Mouse (Mus musculus) lung, postnatal 0 days (tissue): ENCODE measurements at regions not wholly inside any gene's neighbourhood (a gene's known extent, or its start where the extent isn't known, plus 50 kb on each side); places are given as distances from the start of the nearest gene placed in this dataset.

ENCODE experiments used
- ATAC-seq: fragments of 200-750 bp; cut with Nextera tagmentation; 2 replicates; pipeline ENCODE4 v1.8.0; 2017; ENCODE audit warnings: moderate library complexity
- DNase-seq: peaks from one replicate; pipeline ENCODE4 v3.0.0-alpha.2; 2016; ENCODE audit warnings: low spot score
- H3K27ac ChIP-seq: fragments of 300-500 bp; sonication (generic); 2 replicates; pipeline ENCODE4 v1.5.1; 2014; ENCODE audit warnings: antibody characterized with exemption, mild to moderate bottlenecking, low read length, mixed read lengths
- H3K27me3 ChIP-seq: fragments of 300-500 bp; sonication (generic); replicated peaks from 2 replicates; pipeline ENCODE4 v1.6.1; 2014; ENCODE audit warnings: low read length, mixed read lengths; ENCODE audit not compliant: insufficient read depth
- H3K36me3 ChIP-seq: fragments of 300-500 bp; sonication (generic); 2 replicates; pipeline ENCODE4 v1.6.1; 2014; ENCODE audit warnings: low read length, mixed read lengths; ENCODE audit not compliant: insufficient read depth
- H3K4me1 ChIP-seq: fragments of 300-500 bp; sonication (generic); 2 replicates; pipeline ENCODE4 v1.6.1; 2014; ENCODE audit warnings: antibody characterized with exemption, low read depth, low read length, mixed read lengths; ENCODE audit not compliant: insufficient read depth
- H3K4me2 ChIP-seq: fragments of 300-500 bp; sonication (generic); replicated peaks from 2 replicates; pipeline ENCODE4 v1.6.1; 2014; ENCODE audit warnings: low read depth, mild to moderate bottlenecking, low read length, moderate library complexity, mixed read lengths
- H3K4me3 ChIP-seq: fragments of 300-500 bp; sonication (generic); 2 replicates; pipeline ENCODE4 v1.5.1; 2014; ENCODE audit warnings: low read depth, low read length
- H3K9ac ChIP-seq: fragments of 300-500 bp; sonication (generic); replicated peaks from 2 replicates; pipeline ENCODE4 v1.6.1; 2014; ENCODE audit warnings: low read depth, mild to moderate bottlenecking
- H3K9me3 ChIP-seq: fragments of 300-500 bp; sonication (generic); 2 replicates; pipeline ENCODE4 v1.6.1; 2016; ENCODE audit warnings: low read length, mixed read lengths
- CTCF ChIP-seq: IDR thresholded peaks from 2 replicates; pipeline ENCODE4 v1.5.1; 2016; ENCODE audit warnings: antibody characterized with exemption, mild to moderate bottlenecking
- EP300 ChIP-seq: IDR thresholded peaks from 2 replicates; pipeline ENCODE4 v1.6.1; 2016; ENCODE audit warnings: antibody characterized with exemption, mild to moderate bottlenecking, control low read depth
- WGBS: fragments of 180-500 bp; shearing (Covaris S2); extraction: QIAGEN DNeasy Blood & Tissue Kit; methylation state at CpG from one replicate; pipeline ENCODE4 v1.1.7; 2014; 5-methylcytosine and 5-hydroxymethylcytosine counted together

- DNase-seq (no peak), ATAC-seq (no peak)
- no peaks in the 10 kb centered on the region for H3K9me3 ChIP-seq
- H3K9ac ChIP-seq: no peak overlapping the region
- H3K27ac ChIP-seq: no peak overlapping the region
- H3K27me3 ChIP-seq: no peaks in the 10 kb centered on the region
- H3K4me1 ChIP-seq: no peaks in the 10 kb centered on the region
- TF ChIP-seq EP300 (no peak), CTCF (no peak)
- H3K36me3 ChIP-seq: no peaks in the 10 kb centered on the region
- H3K4me2 ChIP-seq: no peak overlapping the region
- no peak overlapping the region for H3K4me3 ChIP-seq
Measured at GRCm38 (mm10) chr13:26467526-26467925, 302.4 kb downstream of the Hdgfl1 start.

DNA sequence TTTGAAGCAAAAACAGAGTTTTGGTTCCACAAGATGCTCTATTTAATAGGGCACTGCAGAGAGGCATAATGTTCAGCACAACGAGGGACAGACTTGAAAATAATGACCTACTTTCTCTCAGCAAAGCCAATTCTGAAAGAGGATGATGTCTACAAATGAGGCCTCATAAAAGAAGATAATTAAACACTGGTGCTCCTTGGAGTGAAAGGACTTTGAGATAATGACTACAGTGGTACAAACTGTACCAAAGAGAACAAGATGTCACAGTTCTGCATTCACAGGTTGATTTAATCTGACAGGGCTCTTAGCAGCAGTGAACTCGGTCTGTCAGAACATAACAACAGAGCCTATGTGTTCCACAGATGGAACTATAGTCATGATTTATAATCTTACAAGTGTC lies 305.4 kb downstream of the Hdgfl1 start:
- Histone ChIP-seq H3K4me2 (no peak overlapping the region), H3K36me3 (no peaks in the 10 kb centered on the region), H3K27me3 (no peaks in the 10 kb centered on the region), H3K27ac (no peak overlapping the region), H3K4me1 (no peaks in the 10 kb centered on the region), H3K9ac (no peak overlapping the region), H3K9me3 (no peaks in the 10 kb centered on the region), H3K4me3 (no peak overlapping the region)
- 47% methylated on average over 2 of the region's 2 CpGs for WGBS
- no peak for TF ChIP-seq CTCF
- no peak for TF ChIP-seq EP300
- DNase-seq: no peak
- ATAC-seq: no peak

- no peak overlapping the region for H3K9ac ChIP-seq
- H3K27ac ChIP-seq: no peak overlapping the region
- H3K9me3 ChIP-seq: no peaks in the 10 kb centered on the region
- no peak for ATAC-seq
- H3K27me3 ChIP-seq: no peaks in the 10 kb centered on the region
- DNase-seq: no peak
- H3K4me3 ChIP-seq: no peak overlapping the region
- H3K36me3 ChIP-seq: no peaks in the 10 kb centered on the region
- H3K4me2 ChIP-seq: no peak overlapping the region
- no peaks in the 10 kb centered on the region for H3K4me1 ChIP-seq
- no peak for TF ChIP-seq CTCF
- TF ChIP-seq EP300: no peak
Measured at GRCm38 (mm10) chr13:26464096-26464495, 305.9 kb downstream of the Hdgfl1 start.

DNA sequence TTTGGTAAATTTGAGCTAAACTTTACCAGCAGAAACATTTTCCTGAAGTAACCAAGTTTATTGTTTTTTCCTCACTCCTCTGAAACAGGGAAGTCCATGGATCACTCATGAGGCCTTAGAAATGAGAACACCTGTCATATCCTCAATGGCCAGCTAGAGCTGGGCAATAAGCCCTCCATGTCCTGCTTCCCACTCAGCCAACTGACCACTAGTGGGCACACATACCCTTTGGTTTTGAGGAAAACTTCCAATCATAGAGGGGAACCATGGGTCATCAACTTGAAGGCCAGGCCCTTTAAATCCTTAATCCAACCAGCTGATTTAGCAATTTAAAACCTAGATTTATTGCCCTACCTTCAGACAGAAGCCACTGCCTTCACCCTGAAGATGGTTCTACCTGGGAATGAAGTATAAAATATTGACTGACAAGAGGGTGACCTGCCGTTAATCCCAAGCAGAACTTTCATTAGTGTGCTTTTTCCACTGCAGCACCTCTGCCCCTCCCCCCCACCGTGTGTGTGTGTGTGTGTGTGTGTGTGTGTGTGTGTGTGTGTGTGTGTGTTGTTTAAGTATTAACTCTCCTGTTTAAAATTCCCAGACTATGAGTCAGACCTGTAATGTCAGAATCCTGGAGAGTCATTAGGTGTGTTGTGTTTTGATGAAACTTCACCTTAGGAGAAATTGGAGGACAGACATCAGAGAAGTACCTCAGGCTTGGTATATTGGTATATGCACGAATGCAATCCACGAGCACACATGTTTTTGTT lies 312.3 kb downstream of the Hdgfl1 start:
- Histone ChIP-seq H3K9ac (no peak overlapping the region), H3K36me3 (no peaks in the 10 kb centered on the region), H3K27ac (no peak overlapping the region), H3K9me3 (no peaks in the 10 kb centered on the region), H3K4me2 (no peak overlapping the region), H3K4me1 (no peaks in the 10 kb centered on the region), H3K27me3 (no peaks in the 10 kb centered on the region), H3K4me3 (no peak overlapping the region)
- DNase-seq: no peak
- TF ChIP-seq CTCF (peak; percentile 46), EP300 (no peak)
- ATAC-seq: no peak
- 50% methylated on average over 4 of the region's 4 CpGs for WGBS

DNA sequence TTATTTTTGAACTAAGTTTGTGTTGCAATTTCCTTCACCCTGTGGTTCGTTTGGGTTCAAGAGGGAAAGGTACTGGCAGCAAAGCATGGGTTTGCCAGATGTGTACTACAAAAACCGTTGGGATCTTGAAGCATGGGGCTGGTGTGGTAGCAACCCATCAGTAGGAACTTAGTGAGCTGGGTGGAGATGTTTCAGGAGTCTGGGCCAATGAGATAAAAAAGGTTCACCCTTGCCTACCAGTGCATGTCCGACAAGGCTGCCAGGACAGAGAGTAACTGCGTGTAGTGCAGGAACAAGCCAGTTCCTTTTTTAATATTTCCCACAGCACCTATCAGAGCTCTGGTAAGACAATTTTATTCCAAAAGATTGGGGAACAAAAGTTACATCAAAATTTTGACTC lies 343.3 kb downstream of the Hdgfl1 start:
- no peak overlapping the region for H3K9ac ChIP-seq
- 67% methylated on average over 4 of the region's 4 CpGs for WGBS
- DNase-seq (no peak), ATAC-seq (no peak)
- no peak overlapping the region for H3K27ac ChIP-seq
- no peak overlapping the region for H3K4me3 ChIP-seq
- H3K4me1 ChIP-seq: no peaks in the 10 kb centered on the region
- no peaks in the 10 kb centered on the region for H3K9me3 ChIP-seq
- no peak overlapping the region for H3K4me2 ChIP-seq
- H3K27me3 ChIP-seq: no peaks in the 10 kb centered on the region
- H3K36me3 ChIP-seq: no peaks in the 10 kb centered on the region
- TF ChIP-seq CTCF: no peak
- no peak for TF ChIP-seq EP300

DNA sequence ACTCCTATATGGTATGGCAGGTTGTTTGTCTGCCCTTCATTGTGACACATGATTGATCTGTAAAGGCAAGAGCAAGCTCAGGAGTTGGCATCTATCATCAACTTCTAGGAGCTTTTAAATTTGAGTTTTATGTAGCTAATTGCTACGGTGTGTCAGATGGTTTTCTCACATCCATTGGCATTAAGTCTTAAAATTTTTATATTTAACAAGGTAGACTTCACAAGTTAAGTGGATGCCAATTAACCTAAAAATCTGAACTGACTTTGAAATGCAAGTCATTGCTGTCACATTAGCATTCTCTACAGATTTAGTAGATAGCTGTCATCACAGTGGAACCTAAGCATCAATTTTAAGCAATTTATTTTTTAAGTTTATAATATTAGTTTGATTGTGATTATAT lies 345.5 kb downstream of the Hdgfl1 start:
- no peaks in the 10 kb centered on the region for H3K27me3 ChIP-seq
- TF ChIP-seq EP300 (no peak), CTCF (no peak)
- no peak overlapping the region for H3K4me2 ChIP-seq
- no peak for DNase-seq
- ATAC-seq: no peak
- H3K36me3 ChIP-seq: no peaks in the 10 kb centered on the region
- H3K9me3 ChIP-seq: no peaks in the 10 kb centered on the region
- H3K9ac ChIP-seq: no peak overlapping the region
- H3K4me3 ChIP-seq: no peak overlapping the region
- 85% methylated on average over 1 of the region's 1 CpGs for WGBS
- H3K27ac ChIP-seq: no peak overlapping the region
- H3K4me1 ChIP-seq: no peaks in the 10 kb centered on the region

- Histone ChIP-seq H3K4me1 (no peaks in the 10 kb centered on the region), H3K9me3 (no peaks in the 10 kb centered on the region), H3K36me3 (no peaks in the 10 kb centered on the region), H3K27ac (no peak overlapping the region), H3K4me3 (no peak overlapping the region), H3K27me3 (no peaks in the 10 kb centered on the region), H3K4me2 (no peak overlapping the region), H3K9ac (no peak overlapping the region)
- TF ChIP-seq EP300: no peak
- TF ChIP-seq CTCF: no peak
- no peak for ATAC-seq
- DNase-seq: no peak
Measured at GRCm38 (mm10) chr13:26405757-26406156, 364.2 kb downstream of the Hdgfl1 start.
